Mouse (Mus musculus): ENCODE results near the gene Ankrd34b. TPM values are rescaled to one million over a fixed set of nuclear protein-coding genes. Genes with fewer than 3 reads are reported as not detected.

Ankrd34b gene
- polyA plus RNA-seq, 1 experiment from 2014 or later: 0.36 TPM

GRCm38 (mm10) chr13:92426294-92427051, 777 bp downstream of the Ankrd34b start:
- Histone ChIP-seq H3K4me2 (replicated peaks; ENCODE audit: low read depth, low read length) (peak overlapping the region; percentile 99), H3K9ac (replicated peaks; ENCODE audit: low read length) (peak overlapping the region; percentile 64), H3K36me3 (ENCODE audit: insufficient read depth, low read length) (no peaks in the 10 kb centered on the region), H3K4me1 (ENCODE audit: insufficient read depth, low read length) (peaks cover 16% of the 10 kb centered on the region), H3K4me3 (ENCODE audit: low read length) (peak overlapping the region; percentile 54), H3K9me3 (ENCODE audit: low read length) (no peaks in the 10 kb centered on the region), H3K27me3 (ENCODE audit: insufficient read depth, low read length) (peaks cover 58% of the 10 kb centered on the region), H3K27ac (ENCODE audit: low read length) (no peak overlapping the region)
- WGBS: under 1% methylated on average over 86 of the region's 92 CpGs
- peak; percentile 58 for ATAC-seq (ENCODE audit: low FRiP score, low TSS enrichment)

DNA sequence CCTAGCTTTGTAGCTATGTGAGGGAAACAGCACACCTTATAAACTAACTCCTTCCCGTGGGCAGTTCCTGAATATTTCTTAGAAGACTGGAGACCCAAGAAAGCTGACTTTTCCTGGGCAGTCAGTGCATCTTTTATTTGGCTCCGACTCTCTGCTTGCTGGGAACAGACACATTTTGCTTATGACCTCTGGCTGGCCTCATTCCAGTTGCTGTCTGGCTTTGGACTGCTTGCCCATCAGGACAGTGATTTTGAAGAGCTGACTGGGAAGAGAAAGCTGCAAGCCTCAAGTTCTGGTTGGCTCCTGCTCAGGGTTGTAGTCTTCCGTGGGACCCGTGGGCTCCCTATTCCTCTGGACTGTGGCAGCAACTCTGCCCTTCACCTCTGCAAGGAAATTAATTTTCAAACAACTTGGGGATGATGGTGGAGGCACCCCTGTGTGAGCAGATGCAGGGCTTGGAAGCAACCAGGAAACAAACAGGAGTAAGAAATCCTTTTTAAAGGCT, 1.7 kb downstream of the Ankrd34b start:
- Histone ChIP-seq H3K4me2 (replicated peaks; ENCODE audit: low read depth, low read length) (peak overlapping the region; percentile 99; the same call in 1 of the 2 replicates), H3K4me1 (ENCODE audit: insufficient read depth, low read length) (peaks cover 16% of the 10 kb centered on the region), H3K9me3 (ENCODE audit: low read length) (no peaks in the 10 kb centered on the region), H3K27me3 (ENCODE audit: insufficient read depth, low read length) (peaks cover 56% of the 10 kb centered on the region), H3K27ac (ENCODE audit: low read length) (no peak overlapping the region), H3K36me3 (ENCODE audit: insufficient read depth, low read length) (no peaks in the 10 kb centered on the region), H3K9ac (replicated peaks; ENCODE audit: low read length) (no peak overlapping the region), H3K4me3 (ENCODE audit: low read length) (peak overlapping the region; percentile 54; the same call in 1 of the 2 replicates)
- WGBS: 42% methylated on average over 4 of the region's 4 CpGs
- no peak for ATAC-seq (ENCODE audit: low FRiP score, low TSS enrichment)

DNA sequence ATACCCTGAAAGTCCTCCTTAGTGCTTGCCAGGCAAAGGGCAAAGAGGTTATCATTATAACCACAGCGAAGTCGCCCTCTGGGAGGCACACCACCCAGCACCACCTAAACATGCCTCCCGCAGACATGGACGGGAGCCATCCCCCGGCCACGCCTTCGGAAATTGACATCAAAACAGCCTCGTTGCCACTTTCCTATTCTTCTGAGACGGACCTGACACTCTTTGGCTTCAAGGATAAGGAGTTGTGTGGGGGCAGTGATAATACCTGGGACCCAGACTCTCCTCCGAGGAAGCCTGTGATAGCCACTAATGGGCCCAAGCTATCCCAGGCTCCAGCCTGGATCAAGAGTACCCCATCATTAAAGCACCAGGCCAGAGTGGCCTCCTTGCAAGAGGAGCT, 13.0 kb downstream of the Ankrd34b start:
- Histone ChIP-seq H3K27ac (ENCODE audit: low read length) (no peak overlapping the region), H3K4me1 (ENCODE audit: insufficient read depth, low read length) (no peaks in the 10 kb centered on the region), H3K4me2 (replicated peaks; ENCODE audit: low read depth, low read length) (no peak overlapping the region), H3K9ac (replicated peaks; ENCODE audit: low read length) (no peak overlapping the region), H3K27me3 (ENCODE audit: insufficient read depth, low read length) (no peaks in the 10 kb centered on the region), H3K9me3 (ENCODE audit: low read length) (no peaks in the 10 kb centered on the region), H3K36me3 (ENCODE audit: insufficient read depth, low read length) (no peaks in the 10 kb centered on the region), H3K4me3 (ENCODE audit: low read length) (no peak overlapping the region)
- ATAC-seq (ENCODE audit: low FRiP score, low TSS enrichment): no peak
- WGBS: 85% methylated on average over 10 of the region's 10 CpGs

GRCm38 (mm10) chr13:92440286-92440685, 14.6 kb downstream of the Ankrd34b start:
- Histone ChIP-seq H3K4me3 (ENCODE audit: low read length) (no peak overlapping the region), H3K27ac (ENCODE audit: low read length) (no peak overlapping the region), H3K9me3 (ENCODE audit: low read length) (no peaks in the 10 kb centered on the region), H3K4me1 (ENCODE audit: insufficient read depth, low read length) (no peaks in the 10 kb centered on the region), H3K4me2 (replicated peaks; ENCODE audit: low read depth, low read length) (no peak overlapping the region), H3K27me3 (ENCODE audit: insufficient read depth, low read length) (no peaks in the 10 kb centered on the region), H3K9ac (replicated peaks; ENCODE audit: low read length) (no peak overlapping the region), H3K36me3 (ENCODE audit: insufficient read depth, low read length) (no peaks in the 10 kb centered on the region)
- 79% methylated on average over 13 of the region's 13 CpGs for WGBS
- ATAC-seq (ENCODE audit: low FRiP score, low TSS enrichment): no peak

- no peak for ATAC-seq (ENCODE audit: low FRiP score, low TSS enrichment)
- WGBS: 88% methylated on average over 7 of the region's 7 CpGs
- Histone ChIP-seq H3K27ac (ENCODE audit: low read length) (no peak overlapping the region), H3K9me3 (ENCODE audit: low read length) (no peaks in the 10 kb centered on the region), H3K4me3 (ENCODE audit: low read length) (no peak overlapping the region), H3K36me3 (ENCODE audit: insufficient read depth, low read length) (no peaks in the 10 kb centered on the region), H3K4me1 (ENCODE audit: insufficient read depth, low read length) (no peaks in the 10 kb centered on the region), H3K4me2 (replicated peaks; ENCODE audit: low read depth, low read length) (no peak overlapping the region), H3K9ac (replicated peaks; ENCODE audit: low read length) (no peak overlapping the region), H3K27me3 (ENCODE audit: insufficient read depth, low read length) (no peaks in the 10 kb centered on the region)
Observed at GRCm38 (mm10) chr13:92446872-92447271, 21.2 kb downstream of the Ankrd34b start.

- no peaks in the 10 kb centered on the region for H3K36me3 ChIP-seq (ENCODE audit: insufficient read depth, low read length)
- H3K9me3 ChIP-seq (ENCODE audit: low read length): no peaks in the 10 kb centered on the region
- no peaks in the 10 kb centered on the region for H3K4me1 ChIP-seq (ENCODE audit: insufficient read depth, low read length)
- no peak overlapping the region for H3K9ac ChIP-seq (replicated peaks; ENCODE audit: low read length)
- no peaks in the 10 kb centered on the region for H3K27me3 ChIP-seq (ENCODE audit: insufficient read depth, low read length)
- no peak overlapping the region for H3K27ac ChIP-seq (ENCODE audit: low read length)
- WGBS: 75% methylated on average over 3 of the region's 3 CpGs
- H3K4me3 ChIP-seq (ENCODE audit: low read length): no peak overlapping the region
- ATAC-seq (ENCODE audit: low FRiP score, low TSS enrichment): no peak
- no peak overlapping the region for H3K4me2 ChIP-seq (replicated peaks; ENCODE audit: low read depth, low read length)
Observed at GRCm38 (mm10) chr13:92464698-92465097, 39.0 kb downstream of the Ankrd34b start.

DNA sequence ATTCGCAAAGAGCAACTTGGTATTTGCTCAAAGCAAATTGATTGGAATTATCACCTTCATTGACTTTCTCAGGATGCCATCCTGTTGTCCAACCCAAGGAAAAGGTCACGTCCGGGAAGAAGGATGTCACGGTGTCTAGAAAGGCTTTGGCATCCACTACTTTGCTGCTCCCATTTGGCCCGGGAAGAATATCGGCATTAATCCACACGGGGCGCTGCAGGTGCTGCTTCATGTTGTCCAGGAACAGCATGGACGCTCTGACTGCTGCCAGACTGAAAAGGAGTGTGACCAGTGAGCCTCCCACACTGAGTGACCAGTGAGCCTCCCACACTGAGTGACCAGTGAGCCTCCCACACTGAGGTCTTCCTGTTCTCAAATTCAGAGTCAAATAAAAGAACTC, 42.2 kb downstream of the Ankrd34b start:
- 70% methylated on average over 9 of the region's 9 CpGs for WGBS
- no peak overlapping the region for H3K4me2 ChIP-seq (replicated peaks; ENCODE audit: low read depth, low read length)
- H3K4me1 ChIP-seq (ENCODE audit: insufficient read depth, low read length): no peaks in the 10 kb centered on the region
- no peaks in the 10 kb centered on the region for H3K36me3 ChIP-seq (ENCODE audit: insufficient read depth, low read length)
- ATAC-seq (ENCODE audit: low FRiP score, low TSS enrichment): no peak
- H3K27ac ChIP-seq (ENCODE audit: low read length): no peak overlapping the region
- no peak overlapping the region for H3K4me3 ChIP-seq (ENCODE audit: low read length)
- H3K27me3 ChIP-seq (ENCODE audit: insufficient read depth, low read length): no peaks in the 10 kb centered on the region
- no peak overlapping the region for H3K9ac ChIP-seq (replicated peaks; ENCODE audit: low read length)
- no peaks in the 10 kb centered on the region for H3K9me3 ChIP-seq (ENCODE audit: low read length)

GRCm38 (mm10) chr13:92469381-92469780, 43.7 kb downstream of the Ankrd34b start:
- Histone ChIP-seq H3K27me3 (ENCODE audit: insufficient read depth, low read length) (no peaks in the 10 kb centered on the region), H3K36me3 (ENCODE audit: insufficient read depth, low read length) (no peaks in the 10 kb centered on the region), H3K27ac (ENCODE audit: low read length) (0 out of 2 replicates have a peak overlapping the region, but pooled peaks have one; percentile 20), H3K9ac (replicated peaks; ENCODE audit: low read length) (no peak overlapping the region), H3K9me3 (ENCODE audit: low read length) (no peaks in the 10 kb centered on the region), H3K4me1 (ENCODE audit: insufficient read depth, low read length) (no peaks in the 10 kb centered on the region), H3K4me3 (ENCODE audit: low read length) (no peak overlapping the region), H3K4me2 (replicated peaks; ENCODE audit: low read depth, low read length) (no peak overlapping the region)
- 43% methylated on average over 2 of the region's 2 CpGs for WGBS
- ATAC-seq (ENCODE audit: low FRiP score, low TSS enrichment): no peak

DNA sequence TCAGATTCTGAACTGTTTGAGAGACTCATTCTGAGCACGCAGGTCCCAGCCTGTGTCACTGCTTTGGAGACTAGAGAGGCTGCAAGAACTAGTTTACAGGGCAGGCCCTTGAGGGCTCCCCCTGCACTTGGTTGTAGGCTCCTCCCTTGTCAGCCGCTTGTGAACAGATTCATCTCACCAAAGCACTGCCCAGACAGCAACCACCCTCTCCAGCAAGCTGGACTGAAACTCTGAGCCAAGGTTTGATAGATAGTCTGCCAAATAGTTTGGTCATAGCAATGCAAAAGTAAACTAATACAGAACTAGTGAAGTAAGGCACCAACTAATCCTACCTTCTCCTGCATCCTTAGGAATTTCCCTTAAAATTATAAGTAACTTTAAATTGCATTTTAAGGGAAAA, 44.5 kb downstream of the Ankrd34b start:
- no peak overlapping the region for H3K4me3 ChIP-seq (ENCODE audit: low read length)

DNA sequence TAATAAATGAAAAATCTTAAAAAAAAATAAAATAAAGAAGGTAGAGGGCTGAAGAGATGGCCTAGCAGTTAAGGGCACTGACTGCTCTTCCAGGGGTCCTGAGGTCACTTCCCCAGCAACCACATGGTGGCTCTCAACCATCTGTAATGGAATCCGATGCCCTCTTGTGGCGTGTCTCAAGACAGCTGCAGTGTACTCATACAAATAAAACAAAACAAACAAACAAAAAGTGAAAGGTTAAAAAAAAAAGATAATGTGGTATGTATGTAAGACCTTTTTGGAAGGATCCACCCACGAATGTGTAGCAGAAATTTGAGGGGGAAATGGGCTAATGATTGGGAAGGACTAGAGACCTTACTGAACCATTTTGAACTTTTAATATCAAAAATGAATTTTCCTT, 57.7 kb downstream of the Ankrd34b start:
- peaks cover 2% of the 10 kb centered on the region; the same call in 1 of the 2 replicates for H3K9me3 ChIP-seq (ENCODE audit: low read length)
- H3K4me2 ChIP-seq (replicated peaks; ENCODE audit: low read depth, low read length): peak overlapping the region; percentile 68
- H3K9ac ChIP-seq (replicated peaks; ENCODE audit: low read length): peak overlapping the region; percentile 60
- H3K27ac ChIP-seq (ENCODE audit: low read length): no peak overlapping the region
- no peaks in the 10 kb centered on the region for H3K27me3 ChIP-seq (ENCODE audit: insufficient read depth, low read length)
- peak; percentile 75 for ATAC-seq (ENCODE audit: low FRiP score, low TSS enrichment)
- no peaks in the 10 kb centered on the region for H3K4me1 ChIP-seq (ENCODE audit: insufficient read depth, low read length)
- 9% methylated on average over 3 of the region's 3 CpGs for WGBS
- peak overlapping the region; percentile 51 for H3K4me3 ChIP-seq (ENCODE audit: low read length)
- H3K36me3 ChIP-seq (ENCODE audit: insufficient read depth, low read length): 0 out of 2 replicates have a peak, but pooled peaks cover 5% of the 10 kb centered on the region

More for the DNA sequence above, 44.5 kb downstream of the Ankrd34b start:
- no peaks in the 10 kb centered on the region for H3K4me1 ChIP-seq (ENCODE audit: insufficient read depth, low read length)
- no peaks in the 10 kb centered on the region for H3K9me3 ChIP-seq (ENCODE audit: low read length)
- ATAC-seq (ENCODE audit: low FRiP score, low TSS enrichment): peak; percentile 27; the same call in 1 of the 2 replicates
- H3K27me3 ChIP-seq (ENCODE audit: insufficient read depth, low read length): no peaks in the 10 kb centered on the region
- no peak overlapping the region for H3K27ac ChIP-seq (ENCODE audit: low read length)
- H3K4me2 ChIP-seq (replicated peaks; ENCODE audit: low read depth, low read length): no peak overlapping the region
- 63% methylated on average over 2 of the region's 2 CpGs for WGBS
- H3K9ac ChIP-seq (replicated peaks; ENCODE audit: low read length): no peak overlapping the region
- H3K36me3 ChIP-seq (ENCODE audit: insufficient read depth, low read length): no peaks in the 10 kb centered on the region

All from kidney, embryonic 16.5 days (tissue).